Mouse (Mus musculus) kidney, adult 2 months (tissue): ENCODE measurements around the gene Sh3kbp1.

Experiments
- CTCF ChIP-seq: fragments of 200-500 bp; conservative IDR thresholded peaks from 2 replicates; pipeline ENCODE4 v1.5.1; 2011; ENCODE audit warnings: low read depth, mild to moderate bottlenecking, control low read depth, low read length, moderate library complexity, mixed read lengths; ENCODE audit not compliant: insufficient read depth, insufficient read length
- POLR2A ChIP-seq: fragments of 200-500 bp; IDR thresholded peaks from one replicate; pipeline ENCODE4 v1.6.1; 2011; ENCODE audit warnings: low read depth, low read length, control low read depth

DNA sequence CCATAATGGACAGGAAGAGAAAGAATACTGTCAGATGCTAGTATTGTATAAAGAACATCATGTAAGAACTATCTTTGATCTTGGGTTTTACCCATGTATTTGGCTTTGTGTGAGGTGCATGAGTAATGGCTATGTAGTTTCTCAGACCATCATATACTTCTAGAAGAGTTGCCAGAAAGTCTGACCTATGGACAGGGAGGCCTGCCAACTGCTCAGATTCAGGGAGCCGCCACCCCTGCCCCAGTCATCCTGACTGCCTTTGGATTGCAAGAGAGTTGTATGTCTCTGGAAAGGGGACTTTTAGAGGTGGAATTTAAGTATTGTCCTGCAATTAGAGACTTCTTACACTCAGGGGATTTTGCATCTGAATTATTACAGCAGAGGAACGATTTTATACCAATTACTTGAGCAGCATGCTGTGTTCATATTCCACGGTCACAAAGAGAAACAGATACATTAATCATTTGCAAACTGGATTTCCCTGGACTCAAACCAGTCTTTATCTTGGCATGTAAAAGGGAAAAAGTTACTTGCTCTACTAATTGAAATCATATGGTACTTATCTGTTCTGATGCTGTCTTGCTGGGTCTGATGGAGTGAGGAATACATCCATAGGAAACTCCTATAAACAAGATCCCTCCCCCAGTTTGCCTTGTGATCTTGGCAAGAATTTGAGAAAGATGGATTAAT, 233.9 kb downstream of the Sh3kbp1 start:
- TF ChIP-seq POLR2A (no peak), CTCF (no peak)
